Mouse (Mus musculus) thymus, postnatal 4 days (tissue): ENCODE measurements around the gene Afap1l2.

Experiments
- DNase-seq: peaks from one replicate; pipeline ENCODE4 v3.0.0; 2021

Afap1l2 gene

DNA sequence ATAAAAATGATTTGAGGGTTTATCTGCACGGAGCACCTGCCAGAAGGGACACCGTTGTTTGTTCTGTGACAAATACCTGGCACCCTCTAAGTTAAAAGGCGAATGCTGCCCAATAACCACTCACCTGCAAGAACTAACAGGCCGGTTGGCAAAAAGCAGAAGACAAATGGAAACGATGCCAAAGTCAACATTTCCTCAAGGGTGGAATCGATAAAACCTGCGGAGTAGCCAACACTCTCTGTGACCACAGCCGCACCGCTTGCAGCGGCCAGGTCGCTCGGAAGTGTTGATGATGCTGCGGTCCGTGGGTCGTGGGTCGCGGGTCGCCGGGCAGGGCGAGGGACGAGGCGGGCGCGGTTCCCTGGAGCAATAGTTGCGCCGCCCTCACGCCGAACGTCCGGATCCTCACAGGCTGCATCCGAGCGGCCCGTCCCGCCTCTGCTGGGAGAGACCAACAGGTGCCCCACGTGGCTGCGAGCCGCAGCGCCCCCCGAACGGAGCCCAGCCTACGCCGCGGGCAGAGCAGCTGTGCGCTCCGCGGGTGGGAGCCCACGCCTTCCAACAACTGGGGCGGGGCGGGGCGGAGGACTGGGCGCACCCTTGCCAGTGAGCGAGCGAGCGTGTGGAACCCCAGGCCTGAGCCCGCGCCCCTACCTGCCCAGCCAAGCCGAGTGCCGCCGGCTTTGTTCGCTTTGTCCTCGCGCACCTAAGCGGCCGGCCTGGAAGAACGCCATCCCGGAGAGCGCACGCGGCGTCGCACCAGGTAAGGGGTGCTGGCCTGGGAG is 134.0 kb downstream of the Afap1l2 start, which contains the start of gene Vwa2:
TSS of gene Vwa2 (plus strand) at position 434 of the 785 bp plus-strand sequence.
- DNase-seq = peak; percentile 68

DNA sequence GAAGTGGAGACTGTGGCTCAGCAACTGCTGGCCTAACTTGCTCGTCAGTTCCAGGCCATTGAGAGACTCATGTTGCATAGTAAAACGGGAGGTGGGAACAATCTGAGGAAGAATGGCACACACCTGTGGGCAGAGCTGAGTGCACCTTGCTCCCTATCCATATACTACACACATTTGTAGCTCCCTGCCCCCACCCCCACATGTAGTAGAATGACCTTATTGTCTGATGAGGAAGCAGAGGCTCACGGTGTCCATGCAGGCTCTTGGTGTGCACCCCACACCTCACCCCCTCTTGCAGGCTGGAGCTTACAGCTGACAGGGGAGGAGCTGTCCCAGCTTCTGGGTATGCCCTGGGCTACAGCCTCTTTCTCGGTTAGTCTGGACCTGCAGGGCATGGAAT is 140.3 kb downstream of the Afap1l2 start:
- DNase-seq = no peak
